Mouse (Mus musculus) midbrain, embryonic 12.5 days (tissue): ENCODE measurements around the gene Tmem253. TPM values are rescaled to one million over a fixed set of nuclear protein-coding genes. Genes with fewer than 3 reads are reported as not detected.

ENCODE experiments used
- polyA plus RNA-seq: library from polyadenylated mRNA; unstranded; fragments of >200 nt; fragmentation: Nextera tagmentation; extraction: Ambion mirVana; gene quantifications from 2 replicates; pipeline ENCODE4 v1.2.1, GENCODE M21; 2016

Gene Tmem253
- polyA plus RNA-seq, 1 experiment from 2014 or later: 1.0 TPM

Other genes with a start within 250 kb of the Tmem253 start
- gene Ang4, start 242.1 kb upstream of the Tmem253 start, polyA plus RNA-seq: not detected in 2 replicates
- not detected in 2 replicates for gene AY358078, start 215.6 kb upstream of the Tmem253 start, polyA plus RNA-seq
- not detected in 2 replicates for gene Ear6, start 162.0 kb upstream of the Tmem253 start, polyA plus RNA-seq
- gene Mettl17, start 130.8 kb upstream of the Tmem253 start, polyA plus RNA-seq: 61.9 and 68.0 TPM in 2 replicates
- gene Slc39a2, start 122.8 kb upstream of the Tmem253 start, polyA plus RNA-seq: 1.2 and 1.6 TPM in 2 replicates
- gene Ndrg2, start 101.5 kb upstream of the Tmem253 start, polyA plus RNA-seq: 21.6 and 24.0 TPM in 2 replicates
- not detected in 2 replicates for gene Tppp2, start 97.2 kb upstream of the Tmem253 start, polyA plus RNA-seq
- gene Rnase13, start 92.9 kb upstream of the Tmem253 start, polyA plus RNA-seq: not detected in 2 replicates
- 116 and 122 TPM in 2 replicates for gene Arhgef40, start 30.9 kb upstream of the Tmem253 start, polyA plus RNA-seq
- 111 and 112 TPM in 2 replicates for gene Zfp219, start 5.1 kb downstream of the Tmem253 start, polyA plus RNA-seq
- not detected in 2 replicates for gene Olfr221, start 26.8 kb downstream of the Tmem253 start, polyA plus RNA-seq
- 770 and 818 TPM in 2 replicates for gene Hnrnpc, start 88.4 kb downstream of the Tmem253 start, polyA plus RNA-seq
- 62.6 and 69.2 TPM in 2 replicates for gene Rpgrip1, start 95.0 kb downstream of the Tmem253 start, polyA plus RNA-seq
- 75.2 and 82.9 TPM in 2 replicates for gene Supt16, start 181.8 kb downstream of the Tmem253 start, polyA plus RNA-seq
- gene Chd8, start 242.1 kb downstream of the Tmem253 start, polyA plus RNA-seq: 62.1 and 62.5 TPM in 2 replicates